Mouse (Mus musculus) liver, embryonic 15.5 days (tissue): ENCODE measurements around the gene Rpl31. TPM values are rescaled to one million over a fixed set of nuclear protein-coding genes. Genes with fewer than 3 reads are reported as not detected.

Experiments
- ATAC-seq: fragments of 200-750 bp; cut with Nextera tagmentation; 2 replicates; pipeline ENCODE4 v1.8.0; 2017; ENCODE audit warnings: moderate number of reproducible peaks, mild to moderate bottlenecking, moderate library complexity; ENCODE audit not compliant: insufficient read depth
- H3K27ac ChIP-seq: fragments of 300-500 bp; sonication (generic); replicated peaks from 2 replicates; pipeline ENCODE4 v1.5.1; 2015; ENCODE audit warnings: mild to moderate bottlenecking, inconsistent platforms
- H3K27me3 ChIP-seq: fragments of 300-500 bp; sonication (generic); 2 replicates; pipeline ENCODE4 v1.6.1; 2015; ENCODE audit warnings: mild to moderate bottlenecking, inconsistent platforms
- H3K36me3 ChIP-seq: fragments of 300-500 bp; sonication (generic); replicated peaks from 2 replicates; pipeline ENCODE4 v1.6.1; 2015; ENCODE audit warnings: moderate library complexity, mild to moderate bottlenecking, inconsistent platforms
- H3K4me1 ChIP-seq: fragments of 300-500 bp; sonication (generic); replicated peaks from 2 replicates; pipeline ENCODE4 v1.6.1; 2015; ENCODE audit warnings: inconsistent platforms
- H3K4me2 ChIP-seq: fragments of 300-500 bp; sonication (generic); 2 replicates; pipeline ENCODE4 v1.6.1; 2015; ENCODE audit warnings: moderate library complexity, mild to moderate bottlenecking, inconsistent platforms
- H3K4me3 ChIP-seq: fragments of 300-500 bp; sonication (generic); replicated peaks from 2 replicates; pipeline ENCODE4 v1.5.1; 2015; ENCODE audit warnings: mild to moderate bottlenecking, inconsistent platforms
- H3K9ac ChIP-seq: fragments of 300-500 bp; sonication (generic); 2 replicates; pipeline ENCODE4 v1.6.1; 2015; ENCODE audit warnings: moderate library complexity, mild to moderate bottlenecking, inconsistent platforms
- H3K9me3 ChIP-seq: fragments of 300-500 bp; sonication (generic); replicated peaks from 2 replicates; pipeline ENCODE4 v1.6.1; 2016; ENCODE audit warnings: inconsistent platforms
- WGBS: fragments of 180-500 bp; shearing (Covaris S2); methylation state at CpG from one replicate; pipeline ENCODE4 v1.1.7; 2015; ENCODE audit warnings: mixed read lengths; ENCODE audit not compliant: insufficient replicate concordance; 5-methylcytosine and 5-hydroxymethylcytosine counted together
- polyA plus RNA-seq: library from polyadenylated mRNA; unstranded; fragments of >200 nt; fragmentation: Nextera tagmentation; extraction: Ambion mirVana; gene quantifications from 2 replicates; pipeline ENCODE4 v1.2.1, GENCODE M21; 2015

Rpl31 gene
- polyA plus RNA-seq, 1 experiment from 2014 or later = 288 TPM

DNA sequence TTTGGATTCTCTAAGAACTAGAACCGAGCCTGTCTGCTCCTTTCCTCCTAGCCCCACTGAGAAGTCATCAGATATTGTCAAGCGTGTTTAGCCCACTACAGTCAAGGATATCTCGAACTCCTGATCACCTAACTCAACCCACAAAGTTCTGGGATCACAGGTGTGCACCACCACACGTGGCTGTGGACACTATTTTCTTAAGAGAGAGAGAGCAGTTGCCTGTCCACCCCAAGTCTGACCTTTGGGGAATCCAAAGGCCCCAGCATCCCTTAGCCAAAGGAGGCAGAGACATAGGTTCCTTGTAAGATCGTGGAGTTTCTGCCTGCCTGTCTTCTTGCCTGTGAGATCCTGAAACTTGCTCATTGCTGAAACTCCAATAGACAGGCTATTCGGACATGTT lies 597 bp upstream of the Rpl31 start:
- peak overlapping the region; percentile 80 for H3K4me2 ChIP-seq
- H3K27me3 ChIP-seq = peaks cover 4% of the 10 kb centered on the region; the same call in 1 of the 2 replicates
- H3K9me3 ChIP-seq = no peaks in the 10 kb centered on the region
- no peak overlapping the region for H3K27ac ChIP-seq
- peak overlapping the region; percentile 87 for H3K4me3 ChIP-seq
- ATAC-seq = no peak
- H3K4me1 ChIP-seq = peaks cover 40% of the 10 kb centered on the region
- 25% methylated on average over 6 of the region's 6 CpGs for WGBS
- H3K36me3 ChIP-seq = peaks cover 32% of the 10 kb centered on the region
- no peak overlapping the region for H3K9ac ChIP-seq

DNA sequence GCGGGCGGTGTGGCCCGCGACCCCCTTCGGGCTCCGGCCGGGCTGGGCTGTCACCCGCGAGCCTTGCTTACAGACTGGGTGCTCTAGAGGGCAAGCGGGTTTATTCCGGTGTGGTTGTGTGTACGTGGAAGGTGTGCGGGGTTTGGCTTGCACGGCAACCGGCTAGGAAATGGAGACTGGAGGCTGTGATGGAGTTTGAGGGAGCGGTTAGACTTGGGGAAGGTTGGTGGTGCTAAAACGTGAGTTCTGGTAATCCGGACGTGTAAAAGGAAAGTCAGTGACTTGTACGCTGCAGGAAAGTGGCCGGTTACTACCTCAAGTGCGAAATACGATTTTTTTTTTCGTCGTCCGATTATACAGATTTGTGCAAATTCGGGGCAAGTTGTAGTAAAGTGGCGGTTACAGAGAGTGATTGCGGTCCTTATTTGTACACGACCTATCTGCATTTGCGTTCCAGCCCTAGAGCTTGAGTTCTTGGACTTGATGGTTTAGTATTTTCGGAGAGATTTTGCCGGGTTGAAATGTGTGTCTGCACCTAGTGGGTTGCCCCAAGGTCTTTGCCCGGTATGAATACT lies 712 bp downstream of the Rpl31 start:
- WGBS = under 1% methylated on average over 34 of the region's 34 CpGs
- peak overlapping the region; percentile 92 for H3K9ac ChIP-seq
- H3K4me1 ChIP-seq = peaks cover 36% of the 10 kb centered on the region
- peak; percentile 11 for ATAC-seq
- peak overlapping the region; percentile 87 for H3K4me3 ChIP-seq
- H3K4me2 ChIP-seq = peak overlapping the region; percentile 80
- H3K9me3 ChIP-seq = no peaks in the 10 kb centered on the region
- H3K27me3 ChIP-seq = peaks cover 4% of the 10 kb centered on the region; the same call in 1 of the 2 replicates
- peaks cover 45% of the 10 kb centered on the region for H3K36me3 ChIP-seq
- peak overlapping the region; percentile 82 for H3K27ac ChIP-seq

DNA sequence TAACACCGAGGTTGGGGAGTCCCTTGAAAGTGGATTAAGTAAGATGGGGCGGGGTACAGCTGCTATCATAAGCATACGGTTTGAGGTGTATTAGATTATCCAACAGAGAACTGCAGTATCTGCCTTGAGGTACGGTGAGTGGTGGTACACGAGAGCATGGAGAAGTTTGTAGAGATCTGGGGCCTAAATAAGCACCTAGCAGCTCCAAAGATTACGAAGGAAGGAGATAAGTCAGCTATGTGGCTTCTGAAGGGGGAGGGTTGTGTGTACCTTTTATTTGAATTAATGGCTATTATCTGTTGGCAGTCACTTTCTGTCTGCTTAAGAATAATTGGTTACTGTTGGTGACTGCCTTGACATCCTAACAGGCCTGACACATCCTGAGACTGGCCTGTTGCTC lies 2.8 kb downstream of the Rpl31 start:
- Histone ChIP-seq H3K36me3 (peaks cover 62% of the 10 kb centered on the region), H3K4me1 (peaks cover 36% of the 10 kb centered on the region), H3K27me3 (peaks cover 4% of the 10 kb centered on the region; the same call in 1 of the 2 replicates), H3K9ac (no peak overlapping the region), H3K9me3 (no peaks in the 10 kb centered on the region), H3K27ac (no peak overlapping the region), H3K4me2 (peak overlapping the region; percentile 80; the same call in 1 of the 2 replicates), H3K4me3 (no peak overlapping the region)
- WGBS = 28% methylated on average over 6 of the region's 6 CpGs
- no peak for ATAC-seq

DNA sequence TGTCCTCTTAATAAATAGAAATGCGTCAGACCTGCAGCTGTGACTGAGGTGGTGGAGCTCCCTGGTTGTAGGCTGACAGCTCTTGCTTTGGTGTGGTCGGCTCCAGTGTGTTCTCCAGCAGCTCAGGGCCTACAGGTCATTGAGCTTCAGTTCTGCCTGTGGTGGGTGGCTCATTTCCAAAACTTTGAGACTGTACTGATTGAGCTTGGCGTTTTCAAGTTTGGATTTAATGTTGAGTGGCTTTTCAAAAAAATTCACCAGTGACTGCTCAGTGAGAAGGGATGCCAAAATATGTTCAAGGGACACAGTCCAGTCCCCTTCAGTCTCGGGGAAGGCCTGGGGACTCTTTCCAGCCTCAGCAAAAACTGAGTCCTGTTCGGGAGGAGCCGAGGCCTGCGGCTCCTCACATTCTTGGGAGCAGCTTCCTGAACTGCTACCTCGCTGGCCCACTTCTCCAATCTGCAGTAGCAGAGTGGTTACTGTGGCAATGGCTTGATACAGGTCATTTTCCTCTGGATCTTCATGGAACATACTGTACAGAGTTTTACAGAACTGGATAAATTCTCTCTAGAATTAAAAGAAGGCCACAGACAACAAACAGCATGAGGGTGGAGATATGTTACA lies 4.7 kb downstream of the Rpl31 start:
- Histone ChIP-seq H3K4me1 (peaks cover 30% of the 10 kb centered on the region), H3K27me3 (no peaks in the 10 kb centered on the region), H3K9ac (no peak overlapping the region), H3K4me2 (no peak overlapping the region), H3K27ac (no peak overlapping the region), H3K9me3 (no peaks in the 10 kb centered on the region), H3K4me3 (no peak overlapping the region), H3K36me3 (peaks cover 77% of the 10 kb centered on the region)
- 69% methylated on average over 8 of the region's 8 CpGs for WGBS
- no peak for ATAC-seq

DNA sequence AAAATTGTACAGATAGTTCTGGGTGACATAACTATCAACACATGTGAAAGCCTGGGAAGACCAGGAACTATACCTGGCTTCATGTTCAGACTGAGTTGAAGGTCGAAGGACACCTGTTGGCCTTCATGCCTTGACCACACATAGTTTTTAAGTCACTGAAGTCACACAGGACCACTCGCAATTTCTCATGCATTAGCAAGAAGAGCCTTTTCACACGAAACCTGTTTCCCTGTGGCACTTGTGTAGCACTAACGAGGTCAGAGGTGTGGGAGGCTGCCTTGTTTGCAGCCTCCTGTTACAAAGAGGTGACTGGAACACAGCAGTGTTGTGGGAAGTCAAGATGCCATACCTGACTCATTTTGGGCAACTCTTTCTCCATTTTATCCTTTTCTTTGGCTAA lies 5.7 kb downstream of the Rpl31 start:
- H3K9me3 ChIP-seq = no peaks in the 10 kb centered on the region
- no peak overlapping the region for H3K4me3 ChIP-seq
- no peak overlapping the region for H3K9ac ChIP-seq
- H3K27me3 ChIP-seq = no peaks in the 10 kb centered on the region
- ATAC-seq = no peak
- H3K36me3 ChIP-seq = peaks cover 80% of the 10 kb centered on the region
- peaks cover 27% of the 10 kb centered on the region for H3K4me1 ChIP-seq
- no peak overlapping the region for H3K4me2 ChIP-seq
- 58% methylated on average over 4 of the region's 4 CpGs for WGBS
- no peak overlapping the region for H3K27ac ChIP-seq

DNA sequence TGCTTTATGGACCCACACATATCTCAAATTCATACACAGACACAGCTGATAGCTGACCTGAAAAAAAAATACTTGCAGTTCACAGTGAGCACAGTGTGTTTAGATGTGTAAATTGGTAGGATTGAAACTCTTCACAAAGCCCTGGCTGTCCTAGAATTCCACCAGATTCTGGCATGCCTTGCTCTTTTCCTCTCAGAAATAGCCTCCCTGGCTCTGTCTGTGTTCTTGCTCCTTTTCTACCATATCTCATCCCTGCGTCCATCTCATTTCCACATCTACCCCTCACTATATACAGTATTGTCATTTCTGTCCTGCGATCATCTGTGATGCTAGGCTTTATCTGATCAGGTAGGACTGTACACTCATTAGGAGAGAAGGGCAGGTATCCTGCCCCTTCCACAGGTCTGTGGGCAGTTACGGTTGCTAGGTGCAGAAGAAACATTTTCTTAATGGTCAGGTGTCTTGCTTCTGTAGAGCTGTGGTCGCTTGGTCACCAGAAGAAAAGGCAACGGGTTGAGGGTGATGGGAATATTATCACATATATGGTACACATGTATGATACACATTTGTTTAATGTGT lies 6.7 kb downstream of the Rpl31 start:
- H3K9me3 ChIP-seq = no peaks in the 10 kb centered on the region
- H3K27me3 ChIP-seq = no peaks in the 10 kb centered on the region
- peaks cover 80% of the 10 kb centered on the region for H3K36me3 ChIP-seq
- H3K4me2 ChIP-seq = no peak overlapping the region
- H3K9ac ChIP-seq = no peak overlapping the region
- no peak overlapping the region for H3K27ac ChIP-seq
- no peak overlapping the region for H3K4me3 ChIP-seq
- WGBS = 68% methylated on average over 5 of the region's 5 CpGs
- H3K4me1 ChIP-seq = peaks cover 22% of the 10 kb centered on the region
- no peak for ATAC-seq

DNA sequence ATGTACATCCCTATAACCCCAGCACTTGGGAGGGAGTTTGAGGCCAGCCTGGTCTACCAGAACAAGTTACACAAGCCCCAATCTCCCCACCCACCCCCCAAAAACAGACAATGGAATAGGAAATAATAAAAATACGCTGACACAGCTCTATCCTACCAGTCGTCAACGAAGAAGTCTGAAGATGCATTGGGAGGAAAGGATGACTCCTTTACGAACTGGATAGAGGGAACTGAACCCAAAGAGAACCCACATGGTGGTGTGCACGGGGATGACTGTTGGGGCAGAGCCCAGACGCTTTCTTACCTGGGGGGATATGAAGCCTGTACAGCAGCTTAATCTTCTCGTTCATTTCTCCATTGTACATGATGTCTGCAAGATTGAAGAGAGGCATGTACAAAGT lies 8.5 kb downstream of the Rpl31 start:
- Histone ChIP-seq H3K4me2 (no peak overlapping the region), H3K27ac (no peak overlapping the region), H3K27me3 (no peaks in the 10 kb centered on the region), H3K4me1 (0 out of 2 replicates have a peak, but pooled peaks cover 7% of the 10 kb centered on the region), H3K9ac (no peak overlapping the region), H3K36me3 (peaks cover 68% of the 10 kb centered on the region), H3K9me3 (no peaks in the 10 kb centered on the region), H3K4me3 (no peak overlapping the region)
- 78% methylated on average over 7 of the region's 7 CpGs for WGBS
- ATAC-seq = no peak

DNA sequence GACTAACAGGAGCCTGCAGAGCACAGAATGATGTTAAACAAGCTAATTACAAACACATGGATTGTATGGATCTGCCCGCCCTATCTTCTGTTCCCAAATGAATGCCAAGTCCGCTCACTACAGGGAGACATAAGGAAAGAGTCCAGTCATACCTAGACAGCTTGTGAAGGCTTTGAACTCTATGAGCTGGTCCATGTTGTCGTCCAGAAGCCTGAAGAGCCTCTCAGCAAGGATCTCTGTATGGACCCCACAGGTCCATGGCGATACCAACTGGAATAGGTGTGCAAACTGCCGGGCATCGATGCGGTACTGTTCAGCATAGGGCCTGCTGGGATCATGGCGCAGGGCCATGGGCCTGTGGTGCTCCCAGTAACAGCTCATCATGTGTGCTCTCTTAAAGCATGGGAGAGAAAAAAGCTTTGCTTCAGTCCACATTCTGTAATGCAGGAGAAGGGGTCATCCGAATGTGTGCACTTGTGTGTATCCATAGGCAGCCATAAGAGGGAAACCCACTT lies 9.1 kb downstream of the Rpl31 start:
- Histone ChIP-seq H3K9ac (no peak overlapping the region), H3K4me1 (0 out of 2 replicates have a peak, but pooled peaks cover 7% of the 10 kb centered on the region), H3K4me3 (no peak overlapping the region), H3K27ac (no peak overlapping the region), H3K36me3 (peaks cover 64% of the 10 kb centered on the region), H3K4me2 (no peak overlapping the region), H3K27me3 (no peaks in the 10 kb centered on the region), H3K9me3 (no peaks in the 10 kb centered on the region)
- WGBS = 87% methylated on average over 9 of the region's 9 CpGs
- no peak for ATAC-seq

DNA sequence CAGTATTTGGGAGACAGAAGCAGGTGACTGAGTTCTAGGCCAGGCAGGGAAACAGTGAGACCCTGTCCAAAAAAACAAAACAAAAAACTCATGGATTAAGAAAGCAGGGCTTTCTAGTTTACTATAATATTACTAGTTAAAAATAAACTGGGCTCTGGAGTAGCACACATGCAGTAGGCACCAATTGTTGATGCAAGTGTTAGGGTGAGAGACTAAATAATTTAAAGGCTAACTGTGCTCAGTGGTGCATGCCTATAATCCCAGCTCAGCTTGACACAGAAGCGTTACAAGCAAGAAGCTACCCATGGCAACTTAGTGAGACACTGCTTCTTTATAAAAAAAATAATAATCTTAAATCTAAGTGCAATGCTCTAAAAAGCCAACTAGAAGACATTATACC lies 10.9 kb downstream of the Rpl31 start:
- Histone ChIP-seq H3K4me2 (no peak overlapping the region), H3K4me1 (0 out of 2 replicates have a peak, but pooled peaks cover 4% of the 10 kb centered on the region), H3K27me3 (no peaks in the 10 kb centered on the region), H3K4me3 (no peak overlapping the region), H3K27ac (no peak overlapping the region), H3K9me3 (no peaks in the 10 kb centered on the region), H3K36me3 (peaks cover 47% of the 10 kb centered on the region), H3K9ac (no peak overlapping the region)
- 72% methylated on average over 1 of the region's 1 CpGs for WGBS
- ATAC-seq = no peak

DNA sequence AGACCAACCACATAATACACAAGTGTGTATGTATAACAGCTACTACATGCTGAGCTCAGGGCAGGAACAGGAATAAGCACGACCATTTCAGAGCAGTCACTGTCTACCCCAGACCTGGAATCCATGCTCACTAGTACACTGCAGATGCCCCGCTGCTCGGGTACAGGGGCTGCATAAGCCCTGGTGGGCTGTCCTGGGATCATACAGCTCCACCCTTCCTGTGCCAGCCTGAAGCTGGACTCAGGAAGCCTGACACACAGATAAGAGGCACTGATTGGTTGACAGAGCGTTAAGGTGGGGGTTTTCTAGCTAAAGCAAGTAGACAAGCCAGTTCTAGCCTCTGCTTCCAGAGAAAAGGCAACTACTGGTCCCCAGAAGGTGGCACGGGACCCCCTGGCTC lies 11.4 kb downstream of the Rpl31 start:
- Histone ChIP-seq H3K4me2 (no peak overlapping the region), H3K36me3 (peaks cover 44% of the 10 kb centered on the region), H3K4me3 (no peak overlapping the region), H3K9me3 (no peaks in the 10 kb centered on the region), H3K4me1 (0 out of 2 replicates have a peak, but pooled peaks cover 4% of the 10 kb centered on the region), H3K9ac (no peak overlapping the region), H3K27ac (no peak overlapping the region), H3K27me3 (no peaks in the 10 kb centered on the region)
- no peak for ATAC-seq
- 17% methylated on average over 5 of the region's 5 CpGs for WGBS

DNA sequence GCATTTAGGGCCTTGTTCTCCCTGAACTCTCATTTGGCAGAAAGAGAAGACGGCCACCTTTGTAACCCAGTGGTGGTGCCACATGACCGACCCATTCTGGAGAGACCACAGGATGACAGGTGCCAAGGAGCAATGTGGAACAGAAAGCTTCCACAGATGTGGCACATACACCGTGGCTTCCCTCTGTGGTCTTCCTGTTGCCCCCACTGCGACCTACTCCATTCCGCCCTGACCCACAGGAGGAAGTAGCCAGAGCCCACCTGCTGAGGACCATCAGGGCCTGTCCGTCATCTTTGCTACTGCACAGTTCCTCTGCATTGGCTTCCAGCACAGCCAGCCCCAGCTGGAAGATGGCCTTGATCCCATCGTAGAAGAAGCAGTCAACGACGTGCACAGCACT lies 13.4 kb downstream of the Rpl31 start:
- 63% methylated on average over 9 of the region's 9 CpGs for WGBS
- Histone ChIP-seq H3K36me3 (peaks cover 48% of the 10 kb centered on the region), H3K4me1 (0 out of 2 replicates have a peak, but pooled peaks cover 4% of the 10 kb centered on the region), H3K27ac (no peak overlapping the region), H3K4me3 (no peak overlapping the region), H3K27me3 (no peaks in the 10 kb centered on the region), H3K9me3 (no peaks in the 10 kb centered on the region), H3K4me2 (no peak overlapping the region), H3K9ac (no peak overlapping the region)
- ATAC-seq = no peak
